Mouse (Mus musculus) liver, postnatal 0 days (tissue): ENCODE data around the gene Zfp36.

Experiments used
- CTCF ChIP-seq: sonication (generic); IDR thresholded peaks from 2 replicates; pipeline ENCODE4 v1.5.1; 2016; ENCODE audit warnings: antibody characterized with exemption, low read depth
- EP300 ChIP-seq: IDR thresholded peaks from 2 replicates; pipeline ENCODE4 v1.6.1; 2016; ENCODE audit warnings: antibody characterized with exemption, low read depth, mild to moderate bottlenecking

GRCm38 (mm10) chr7:28410841-28411475 lies 30.9 kb upstream of the Zfp36 start:
- TF ChIP-seq EP300 (no peak), CTCF (no peak)
